Mouse (Mus musculus): ENCODE results near the gene Atp8a2. TPM values are rescaled to one million over a fixed set of nuclear protein-coding genes. Genes with fewer than 3 reads are reported as not detected.

Gene Atp8a2
- total RNA-seq, 1 experiment = 0.62 TPM

DNA sequence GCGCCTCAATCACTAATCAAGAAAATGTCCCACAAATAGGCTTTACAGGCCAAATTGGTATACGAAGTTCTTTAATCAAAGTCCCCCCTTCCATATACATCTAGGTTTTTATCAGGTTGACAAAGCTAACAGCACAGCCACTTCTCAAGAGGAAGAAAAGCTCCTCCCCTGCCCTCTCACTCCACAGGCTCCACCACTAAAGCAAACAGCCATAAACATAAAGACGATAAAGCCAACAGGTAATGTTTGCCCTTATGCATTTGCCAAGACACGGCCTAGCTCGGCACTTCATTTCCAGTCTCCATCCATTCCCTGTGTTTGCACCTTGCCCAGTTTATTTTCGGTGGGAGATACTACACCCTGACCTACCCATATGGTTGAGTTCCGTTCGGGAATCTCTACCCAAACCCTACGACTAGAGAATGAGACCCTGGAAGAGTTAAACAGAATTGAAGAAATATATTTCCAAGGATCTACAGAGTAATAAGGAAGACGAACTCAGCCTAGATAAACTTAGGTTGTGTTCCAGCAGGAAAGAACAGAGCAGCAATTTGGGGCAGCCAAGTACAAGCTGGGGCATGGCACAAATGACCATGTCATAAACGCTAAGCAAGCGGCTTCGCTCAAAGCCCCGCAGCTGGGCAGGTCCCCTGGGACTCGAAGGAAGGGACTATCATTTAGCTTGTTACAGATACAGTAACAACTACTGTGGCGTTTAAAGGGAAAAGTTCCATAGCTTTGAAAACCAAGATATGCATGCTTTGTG lies 26.0 kb downstream of the Atp8a2 start:
- Histone ChIP-seq H3K4me3 (ENCODE audit: insufficient read depth in 1 of 2, low read depth in 1 of 2, low read length in 2 of 2, poor library complexity in 1 of 2, severe bottlenecking in 1 of 2) (no peak overlapping the region), H3K9ac (ENCODE audit: insufficient read depth, low read depth, low read length, poor library complexity, severe bottlenecking) (no peak overlapping the region), H3K9me3 (ENCODE audit: control insufficient read depth, insufficient read depth, low read depth, low read length) (no peaks in the 10 kb centered on the region), H3K36me3 (ENCODE audit: control insufficient read depth, insufficient read depth, low read length, poor library complexity, severe bottlenecking) (no peaks in the 10 kb centered on the region), H3K27ac (ENCODE audit: insufficient read depth, low read depth, low read length, poor library complexity, severe bottlenecking) (no peak overlapping the region), H3K4me1 (ENCODE audit: control insufficient read depth in 2 of 2, insufficient read depth in 2 of 2, low read length in 2 of 2, poor library complexity in 1 of 2) (no peaks in the 10 kb centered on the region)
- TF ChIP-seq ZC3H11A (IDR thresholded peaks at IDR 0.05; ENCODE audit: borderline replicate concordance, low read depth, low read length) = no peak
- TF ChIP-seq ZNF384 (IDR thresholded peaks at IDR 0.05; ENCODE audit: low read depth, low read length) = no peak
- no peak for TF ChIP-seq MAFK (IDR thresholded peaks at IDR 0.05; ENCODE audit: insufficient read depth, low read depth, low read length)
- no peak for TF ChIP-seq HCFC1 (IDR thresholded peaks at IDR 0.05; ENCODE audit: borderline replicate concordance, insufficient read depth, low read length)
- no peak for TF ChIP-seq CHD2 (IDR thresholded peaks at IDR 0.05; ENCODE audit: low read depth, low read length)
- in situ Hi-C loops (cut with MboI; ENCODE audit: low sequenced_read_pairs in 2 of 2, unreplicated experiment in 2 of 2) = no loop called here
- no peak for DNase-seq (ENCODE audit: low read depth, low spot score)

DNA sequence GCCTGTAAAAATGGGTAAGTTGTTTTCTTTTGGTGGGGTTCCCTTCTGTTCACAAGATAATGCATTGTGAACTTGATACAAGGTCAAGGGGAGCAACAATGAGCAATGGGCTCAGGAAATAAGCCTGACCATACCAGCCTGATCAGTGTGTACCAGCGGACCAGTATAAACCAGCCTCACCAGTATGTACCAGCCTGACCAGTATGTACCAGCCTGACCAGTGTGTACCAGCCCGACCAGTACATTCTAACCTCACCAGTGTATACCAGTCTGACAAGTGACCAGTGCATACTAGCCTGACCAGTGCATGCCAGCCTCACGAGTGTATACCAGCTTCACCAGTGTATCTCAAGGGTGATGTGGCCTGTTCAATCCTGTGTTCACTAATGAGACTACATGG lies 33.6 kb downstream of the Atp8a2 start:
- Histone ChIP-seq H3K9ac (ENCODE audit: insufficient read depth, low read depth, low read length, poor library complexity, severe bottlenecking) (no peak overlapping the region), H3K27ac (ENCODE audit: insufficient read depth, low read depth, low read length, poor library complexity, severe bottlenecking) (no peak overlapping the region), H3K9me3 (ENCODE audit: control insufficient read depth, insufficient read depth, low read depth, low read length) (no peaks in the 10 kb centered on the region), H3K4me1 (ENCODE audit: control insufficient read depth in 2 of 2, insufficient read depth in 2 of 2, low read length in 2 of 2, poor library complexity in 1 of 2) (no peaks in the 10 kb centered on the region), H3K36me3 (ENCODE audit: control insufficient read depth, insufficient read depth, low read length, poor library complexity, severe bottlenecking) (no peaks in the 10 kb centered on the region), H3K4me3 (ENCODE audit: insufficient read depth in 1 of 2, low read depth in 1 of 2, low read length in 2 of 2, poor library complexity in 1 of 2, severe bottlenecking in 1 of 2) (no peak overlapping the region)
- DNase-seq (ENCODE audit: low read depth, low spot score) = no peak
- in situ Hi-C loops (cut with MboI; ENCODE audit: low sequenced_read_pairs in 2 of 2, unreplicated experiment in 2 of 2) = no loop called here
- no peak for TF ChIP-seq ZNF384 (IDR thresholded peaks at IDR 0.05; ENCODE audit: low read depth, low read length)
- TF ChIP-seq ZC3H11A (IDR thresholded peaks at IDR 0.05; ENCODE audit: borderline replicate concordance, low read depth, low read length) = no peak
- no peak for TF ChIP-seq MAFK (IDR thresholded peaks at IDR 0.05; ENCODE audit: insufficient read depth, low read depth, low read length)
- no peak for TF ChIP-seq HCFC1 (IDR thresholded peaks at IDR 0.05; ENCODE audit: borderline replicate concordance, insufficient read depth, low read length)
- no peak for TF ChIP-seq CHD2 (IDR thresholded peaks at IDR 0.05; ENCODE audit: low read depth, low read length)

DNA sequence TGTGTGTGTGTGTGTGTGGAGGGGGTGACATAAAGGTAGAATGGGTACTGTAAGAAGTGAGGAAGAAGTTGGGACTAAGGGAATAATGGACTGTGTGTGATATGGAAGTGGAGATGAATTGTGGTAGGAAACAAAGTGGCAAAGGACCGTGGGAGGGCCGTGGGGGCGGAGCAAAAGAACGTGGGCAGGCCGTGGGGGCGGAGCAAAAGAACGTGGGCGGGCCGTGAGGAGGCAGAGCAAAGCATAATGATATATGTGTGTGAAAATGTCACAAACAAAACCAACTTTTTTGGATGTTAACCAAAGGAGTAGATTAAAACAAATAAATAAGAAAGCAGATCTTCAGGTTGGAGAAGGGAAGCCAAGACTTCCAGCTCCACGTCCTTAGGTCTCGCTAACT lies 44.6 kb downstream of the Atp8a2 start:
- DNase-seq (ENCODE audit: low read depth, low spot score) = peak; percentile 13
- H3K9me3 ChIP-seq (ENCODE audit: control insufficient read depth, insufficient read depth, low read depth, low read length) = no peaks in the 10 kb centered on the region
- in situ Hi-C loops (cut with MboI; ENCODE audit: low sequenced_read_pairs in 2 of 2, unreplicated experiment in 2 of 2) = no loop called here
- peaks cover 4 to 7% of the 10 kb centered on the region in 2 experiments for H3K4me1 ChIP-seq (ENCODE audit: control insufficient read depth in 2 of 2, insufficient read depth in 2 of 2, low read length in 2 of 2, poor library complexity in 1 of 2)
- TF ChIP-seq ZNF384 (IDR thresholded peaks at IDR 0.05; ENCODE audit: low read depth, low read length) (no peak), ZC3H11A (IDR thresholded peaks at IDR 0.05; ENCODE audit: borderline replicate concordance, low read depth, low read length) (no peak), CHD2 (IDR thresholded peaks at IDR 0.05; ENCODE audit: low read depth, low read length) (no peak), MAFK (IDR thresholded peaks at IDR 0.05; ENCODE audit: insufficient read depth, low read depth, low read length) (no peak), HCFC1 (IDR thresholded peaks at IDR 0.05; ENCODE audit: borderline replicate concordance, insufficient read depth, low read length) (no peak)
- H3K4me3 ChIP-seq (ENCODE audit: insufficient read depth in 1 of 2, low read depth in 1 of 2, low read length in 2 of 2, poor library complexity in 1 of 2, severe bottlenecking in 1 of 2) = no peak overlapping the region
- no peak overlapping the region for H3K9ac ChIP-seq (ENCODE audit: insufficient read depth, low read depth, low read length, poor library complexity, severe bottlenecking)
- no peaks in the 10 kb centered on the region for H3K36me3 ChIP-seq (ENCODE audit: control insufficient read depth, insufficient read depth, low read length, poor library complexity, severe bottlenecking)
- H3K27ac ChIP-seq (ENCODE audit: insufficient read depth, low read depth, low read length, poor library complexity, severe bottlenecking) = no peak overlapping the region

DNA sequence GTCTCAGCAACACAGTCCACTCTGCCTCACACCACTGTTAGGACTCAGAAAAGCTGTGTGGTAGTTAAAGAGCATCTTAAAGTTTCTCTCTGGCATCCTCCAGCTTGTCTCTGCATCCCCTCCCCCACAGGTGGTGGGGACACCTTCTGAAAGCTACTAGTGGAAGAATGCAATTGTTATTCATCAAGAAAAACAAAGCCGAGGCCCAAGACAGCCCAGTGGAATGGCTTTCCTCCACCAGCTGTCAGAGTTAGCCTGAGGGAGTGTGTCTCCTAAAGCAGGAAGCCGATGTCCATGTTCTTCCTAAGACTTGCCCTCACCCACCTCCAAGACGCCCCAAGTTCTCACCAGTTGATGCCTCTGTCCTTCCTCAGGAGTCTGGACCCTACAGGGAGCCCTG lies 48.1 kb downstream of the Atp8a2 start:
- H3K36me3 ChIP-seq (ENCODE audit: control insufficient read depth, insufficient read depth, low read length, poor library complexity, severe bottlenecking) = no peaks in the 10 kb centered on the region
- no peak overlapping the region for H3K27ac ChIP-seq (ENCODE audit: insufficient read depth, low read depth, low read length, poor library complexity, severe bottlenecking)
- no peak overlapping the region for H3K4me3 ChIP-seq (ENCODE audit: insufficient read depth in 1 of 2, low read depth in 1 of 2, low read length in 2 of 2, poor library complexity in 1 of 2, severe bottlenecking in 1 of 2)
- no peak overlapping the region for H3K9ac ChIP-seq (ENCODE audit: insufficient read depth, low read depth, low read length, poor library complexity, severe bottlenecking)
- H3K9me3 ChIP-seq (ENCODE audit: control insufficient read depth, insufficient read depth, low read depth, low read length) = no peaks in the 10 kb centered on the region
- in situ Hi-C loops (cut with MboI; ENCODE audit: low sequenced_read_pairs in 2 of 2, unreplicated experiment in 2 of 2) = no loop called here
- peaks cover 4 to 7% of the 10 kb centered on the region in 2 experiments for H3K4me1 ChIP-seq (ENCODE audit: control insufficient read depth in 2 of 2, insufficient read depth in 2 of 2, low read length in 2 of 2, poor library complexity in 1 of 2)
- peak; percentile 20 for DNase-seq (ENCODE audit: low read depth, low spot score)
- TF ChIP-seq MAFK (IDR thresholded peaks at IDR 0.05; ENCODE audit: insufficient read depth, low read depth, low read length) (no peak), ZNF384 (IDR thresholded peaks at IDR 0.05; ENCODE audit: low read depth, low read length) (no peak), CHD2 (IDR thresholded peaks at IDR 0.05; ENCODE audit: low read depth, low read length) (no peak), ZC3H11A (IDR thresholded peaks at IDR 0.05; ENCODE audit: borderline replicate concordance, low read depth, low read length) (no peak), HCFC1 (IDR thresholded peaks at IDR 0.05; ENCODE audit: borderline replicate concordance, insufficient read depth, low read length) (no peak)
